Mouse (Mus musculus) T-helper 2 cell (primary cell): Measurements from ENCODE around the gene Socs3.

Source experiments
- in situ Hi-C: fragments of 300-600 bp; cut with MboI, MseI; formaldehyde crosslinking; loops from one replicate; pipeline ENCODE4 v1.15.1; 2025; ENCODE audit warnings: high pct_unique_total_duplicates

Socs3 gene

DNA sequence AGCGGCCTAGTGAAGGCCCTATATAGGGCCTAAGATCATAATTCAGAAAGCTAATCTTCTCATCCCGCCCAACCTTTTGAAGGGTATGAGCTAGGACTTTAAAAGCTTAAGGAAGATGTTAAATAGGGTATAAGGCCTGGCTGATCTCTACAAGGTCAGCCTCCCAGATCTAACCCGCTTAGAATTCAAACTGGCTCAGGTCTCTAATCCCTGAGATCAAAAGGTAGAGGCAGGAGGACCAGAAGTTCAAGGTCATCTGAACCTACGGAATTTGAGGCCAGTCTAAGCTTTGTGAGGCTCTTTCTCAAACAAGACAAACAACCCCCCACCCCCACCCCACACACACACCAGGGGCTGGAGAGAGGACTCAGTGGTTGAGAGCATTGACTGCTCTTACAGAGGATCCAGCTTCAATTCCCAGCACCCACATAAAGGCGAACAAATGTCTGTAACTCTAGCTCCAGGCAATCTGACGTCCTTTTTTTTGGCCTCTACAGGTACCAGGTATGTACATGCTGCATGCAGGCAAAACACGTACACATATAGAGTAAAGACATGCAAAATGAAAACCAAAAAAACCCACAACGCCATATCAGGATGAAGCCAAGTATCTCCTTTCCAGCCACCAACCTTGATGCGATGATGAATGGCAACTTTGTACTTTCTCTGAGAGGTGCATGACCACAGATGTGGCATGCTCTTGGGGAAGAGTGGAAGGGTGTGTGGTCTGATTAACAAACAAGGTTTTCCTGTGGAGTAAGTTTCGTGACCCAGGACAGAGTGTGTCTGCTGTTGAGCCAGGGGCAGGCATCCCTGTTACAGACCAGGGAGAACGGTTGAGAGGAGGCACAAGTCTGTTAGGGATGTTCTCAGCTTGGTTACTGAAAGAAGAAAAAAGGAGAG lies 3.1 kb upstream of the Socs3 start:
- in situ Hi-C loops: no loop called here

DNA sequence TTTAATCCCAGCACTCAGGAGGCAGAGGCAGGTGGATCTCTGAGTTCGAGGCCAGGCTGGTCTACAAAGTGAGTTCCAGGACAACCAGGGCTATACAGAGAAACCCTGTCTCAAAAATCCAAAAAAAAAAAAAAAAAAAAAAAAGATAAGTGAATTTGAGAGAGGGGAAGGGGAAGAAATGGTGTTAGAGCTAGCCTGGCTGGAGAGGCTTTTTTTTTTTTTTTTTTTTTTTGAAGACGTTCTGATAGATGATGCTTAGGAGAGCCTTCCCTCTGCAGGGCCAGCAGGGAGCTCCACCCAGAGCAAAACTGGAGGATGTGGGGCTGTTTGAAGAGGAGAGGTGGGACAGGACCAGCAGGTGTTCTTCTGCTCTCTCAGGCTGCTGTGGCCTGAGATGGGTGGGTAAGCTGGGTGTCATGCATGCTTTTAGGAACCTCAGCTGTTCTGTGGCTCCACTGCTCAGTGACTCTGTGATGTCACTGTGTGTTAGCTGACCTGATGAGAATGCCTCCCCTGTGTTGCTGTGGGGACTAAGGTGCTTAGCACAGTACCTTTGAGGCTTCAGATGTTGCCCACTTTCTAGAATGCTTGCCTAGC lies 1.9 kb upstream of the Socs3 start:
- in situ Hi-C loops: no loop called here

DNA sequence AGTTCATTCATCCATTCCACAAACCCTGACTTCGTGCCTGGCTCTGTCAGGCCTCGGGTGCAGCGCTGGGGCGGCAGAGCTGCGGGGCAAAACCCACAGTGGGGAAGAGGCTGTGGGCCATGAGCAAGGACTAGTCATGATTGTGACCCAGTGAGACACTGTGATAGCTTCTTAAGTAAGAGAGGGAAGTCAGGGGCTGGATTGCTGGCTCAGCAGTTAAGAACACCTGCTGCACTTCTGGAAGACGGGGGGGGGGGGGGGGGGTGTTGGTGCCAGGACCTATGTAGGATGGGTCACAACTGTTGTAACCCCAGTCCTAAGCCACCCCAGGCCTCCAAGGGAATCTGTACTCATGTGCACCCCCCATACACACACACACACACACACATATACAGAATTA lies 1.3 kb upstream of the Socs3 start:
- in situ Hi-C loops: no loop called here

DNA sequence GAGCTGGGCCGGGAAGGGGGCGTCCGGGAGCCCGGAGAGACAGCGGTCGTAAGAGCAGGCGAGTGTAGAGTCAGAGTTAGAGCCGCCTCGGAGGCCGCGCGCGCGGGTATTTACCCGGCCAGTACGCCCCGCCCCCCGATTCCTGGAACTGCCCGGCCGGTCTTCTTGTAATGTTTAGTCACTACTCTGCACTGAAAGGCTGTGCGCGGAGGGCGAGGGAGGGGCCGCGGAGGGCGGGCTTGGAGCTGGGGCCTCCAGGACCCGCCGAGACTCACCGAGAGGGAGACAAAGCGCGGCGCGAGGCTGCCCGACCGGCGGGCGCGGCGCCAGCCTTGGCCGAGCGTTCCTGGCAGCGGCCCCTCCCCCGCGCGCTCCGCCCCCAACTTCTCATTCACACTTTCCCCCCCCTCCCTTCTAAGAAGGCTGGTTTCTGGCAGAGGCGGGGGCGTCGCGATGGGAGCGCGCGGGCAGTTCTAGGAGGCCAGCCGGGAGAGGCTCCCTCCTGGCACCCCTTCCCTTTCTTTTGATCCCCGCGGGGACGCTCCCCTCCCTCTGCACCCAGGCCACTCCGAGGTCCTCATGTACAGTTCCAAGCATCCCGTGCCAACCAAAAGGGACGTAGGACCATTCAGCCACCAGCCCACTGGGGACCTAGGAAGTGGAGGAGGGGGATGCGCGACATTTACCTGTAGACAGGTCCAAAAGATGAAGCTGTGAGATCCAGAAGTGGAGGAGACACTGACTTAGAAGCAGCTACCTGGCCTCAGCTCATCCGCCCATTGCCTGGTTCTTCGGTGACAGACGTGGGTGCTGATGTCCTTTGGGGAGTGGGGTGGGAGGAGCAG lies 525 bp downstream of the Socs3 start:
- in situ Hi-C loops: no loop called here

DNA sequence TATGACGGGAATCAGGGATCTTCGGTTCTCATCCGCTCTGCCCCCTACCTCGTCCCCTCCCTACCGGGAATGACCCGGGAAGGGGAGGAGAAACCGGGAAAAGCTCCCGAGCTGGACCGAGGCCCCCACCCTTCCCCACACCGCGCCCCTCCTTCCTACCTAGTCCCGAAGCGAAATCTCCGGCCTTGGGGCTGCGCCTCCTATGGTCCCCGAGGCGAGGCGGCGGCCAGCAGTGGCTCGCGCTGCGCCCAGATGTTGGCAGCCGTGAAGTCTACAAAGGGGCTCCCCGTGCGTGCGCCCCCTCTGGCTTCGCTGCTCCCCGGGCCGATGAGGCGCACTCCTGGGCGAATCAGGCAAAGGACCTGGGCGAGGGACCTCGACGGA lies 1.1 kb downstream of the Socs3 start:
- in situ Hi-C loops: no loop called here

DNA sequence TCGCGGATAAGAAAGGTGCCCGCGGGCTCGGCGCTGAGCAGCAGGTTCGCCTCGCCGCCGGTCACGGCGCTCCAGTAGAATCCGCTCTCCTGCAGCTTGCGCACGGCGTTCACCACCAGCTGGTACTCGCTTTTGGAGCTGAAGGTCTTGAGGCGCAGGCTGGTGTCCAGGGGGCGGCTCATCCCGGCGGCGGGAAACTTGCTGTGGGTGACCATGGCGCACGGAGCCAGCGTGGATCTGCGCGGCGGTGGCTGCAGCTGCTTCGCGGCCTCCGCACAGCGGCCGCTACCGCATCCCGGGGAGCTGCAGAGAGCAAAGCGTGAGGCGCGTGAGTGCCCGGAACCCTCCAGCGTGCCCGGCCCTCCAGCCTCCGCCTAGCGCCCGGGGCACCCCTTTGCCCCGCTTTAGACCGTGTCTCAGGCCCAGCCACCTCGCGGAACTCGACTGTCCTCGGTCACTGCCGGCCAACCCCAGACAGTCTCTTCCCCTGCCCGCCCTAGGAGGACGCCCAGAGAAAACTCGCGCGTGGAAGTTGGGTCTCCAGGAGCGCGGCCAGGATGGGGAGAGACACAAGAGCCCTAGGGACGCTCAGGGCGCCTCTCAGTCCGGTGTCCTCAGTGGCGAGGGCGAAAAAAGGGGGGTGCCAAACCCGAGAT lies 1.7 kb downstream of the Socs3 start:
- in situ Hi-C loops: no loop called here

DNA sequence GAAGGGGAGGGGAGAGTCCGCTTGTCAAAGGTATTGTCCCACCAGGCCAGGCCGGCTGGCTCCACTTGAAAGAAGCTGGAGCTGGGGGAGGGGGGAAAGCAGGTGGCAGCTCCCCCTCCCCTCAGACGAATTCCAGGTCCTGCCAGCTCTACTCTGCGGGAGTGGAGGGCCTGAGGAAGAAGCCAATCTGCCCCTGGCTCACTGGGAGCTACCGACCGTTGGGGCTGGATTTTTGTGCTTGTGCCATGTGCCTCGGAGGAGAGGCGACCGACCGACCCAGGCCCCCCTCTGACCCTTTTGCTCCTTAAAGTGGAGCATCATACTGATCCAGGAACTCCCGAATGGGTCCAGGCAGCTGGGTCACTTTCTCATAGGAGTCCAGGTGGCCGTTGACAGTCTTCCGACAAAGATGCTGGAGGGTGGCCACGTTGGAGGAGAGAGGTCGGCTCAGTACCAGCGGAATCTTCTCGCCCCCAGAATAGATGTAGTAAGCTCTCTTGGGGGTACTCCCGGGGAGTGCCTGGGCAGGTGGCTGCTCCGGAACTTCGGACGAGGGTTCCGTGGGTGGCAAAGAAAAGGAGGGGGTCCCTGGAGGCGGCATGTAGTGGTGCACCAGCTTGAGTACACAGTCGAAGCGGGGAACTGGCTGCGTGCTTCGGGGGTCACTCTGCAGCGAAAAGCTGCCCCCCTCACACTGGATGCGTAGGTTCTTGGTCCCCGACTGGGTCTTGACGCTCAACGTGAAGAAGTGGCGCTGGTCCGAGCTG lies 2.4 kb downstream of the Socs3 start:
- in situ Hi-C loops: no loop called here

DNA sequence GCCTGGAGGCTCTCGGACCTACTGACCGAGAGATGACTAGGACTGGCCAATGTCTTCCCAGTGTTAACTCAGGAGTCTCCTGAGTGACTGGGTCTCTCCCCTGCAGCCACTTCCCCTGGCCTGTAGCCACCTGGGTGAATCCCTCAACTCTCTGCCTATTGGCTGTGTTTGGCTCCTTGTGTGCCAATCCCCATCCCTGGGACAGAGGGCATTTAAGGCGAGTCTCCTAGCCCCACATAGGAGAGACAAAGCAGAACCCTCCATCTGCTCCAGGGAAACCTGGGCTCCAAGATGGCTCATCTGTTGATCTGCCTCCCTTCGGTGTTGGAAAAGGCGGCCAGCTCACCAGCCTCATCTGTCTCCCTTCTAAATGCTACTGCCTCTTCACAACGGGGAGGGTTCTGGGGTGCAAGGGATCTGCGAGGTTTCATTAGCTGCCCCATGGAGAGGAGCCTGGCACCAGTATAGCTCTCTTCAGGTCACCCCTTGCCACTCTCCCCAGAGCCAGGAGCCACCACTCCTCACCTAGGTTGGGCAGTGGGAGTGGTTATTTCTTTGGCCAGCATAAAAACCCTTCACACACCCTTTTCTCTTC lies 3.2 kb downstream of the Socs3 start:
- in situ Hi-C loops: no loop called here

DNA sequence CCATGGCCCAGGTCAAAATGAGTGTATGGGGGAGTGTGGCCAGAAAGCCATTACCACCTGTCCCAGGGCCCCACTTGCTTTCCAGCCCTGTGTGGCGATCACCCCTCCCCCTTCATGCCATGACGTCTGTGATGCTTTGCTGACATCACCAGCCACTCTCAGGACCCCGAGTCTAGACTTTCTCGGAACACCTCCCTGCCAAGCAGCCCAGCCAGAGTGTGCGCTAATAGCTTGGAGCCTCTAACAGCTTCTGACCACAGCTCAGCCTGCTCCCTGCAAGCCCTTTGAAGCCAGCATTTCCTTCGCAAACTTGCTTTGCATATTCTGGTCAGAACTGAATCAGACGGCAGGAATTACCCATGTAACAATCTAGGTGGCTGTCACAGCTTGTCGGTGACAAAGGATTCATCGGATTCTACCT lies 4.3 kb downstream of the Socs3 start:
- in situ Hi-C loops: no loop called here

DNA sequence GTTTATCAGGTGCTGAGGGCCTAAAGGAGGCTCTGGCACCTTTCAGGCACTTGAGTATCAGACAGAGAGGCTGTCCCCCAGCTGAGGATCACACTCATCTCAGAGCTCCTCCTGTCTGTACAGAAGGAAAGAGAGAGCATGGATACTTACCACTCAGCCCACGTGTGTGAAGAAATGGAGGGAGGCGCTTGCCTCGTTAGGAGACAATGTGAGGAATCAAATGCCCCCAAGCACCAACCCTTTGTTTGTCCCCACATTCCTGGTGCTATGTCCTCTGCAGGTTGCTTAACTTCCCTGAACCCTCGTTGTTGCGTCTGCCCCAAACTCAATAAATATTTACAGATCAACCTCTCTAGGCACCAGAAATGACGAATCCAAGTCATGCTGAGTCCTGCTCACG lies 4.8 kb downstream of the Socs3 start:
- in situ Hi-C loops: no loop called here

DNA sequence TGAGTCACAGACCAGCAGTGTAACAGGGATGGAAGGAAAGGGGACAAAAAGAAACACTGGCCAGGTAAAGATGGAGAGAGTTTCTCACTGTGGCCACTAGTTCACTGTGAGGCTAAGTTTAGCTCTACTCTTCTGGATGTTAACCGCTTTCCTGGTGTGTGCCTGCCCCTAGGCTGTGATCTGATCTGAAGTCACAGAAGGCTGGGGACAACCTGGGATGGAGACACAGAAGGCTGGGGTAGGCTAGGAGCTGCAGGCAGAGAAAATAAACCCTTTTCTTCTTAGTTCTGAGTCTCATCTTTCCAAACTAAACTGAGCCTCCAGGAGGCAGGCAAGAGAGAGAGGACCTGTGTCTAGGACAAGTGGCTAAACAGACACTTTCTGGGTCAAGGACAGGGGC lies 5.6 kb downstream of the Socs3 start:
- in situ Hi-C loops: no loop called here

DNA sequence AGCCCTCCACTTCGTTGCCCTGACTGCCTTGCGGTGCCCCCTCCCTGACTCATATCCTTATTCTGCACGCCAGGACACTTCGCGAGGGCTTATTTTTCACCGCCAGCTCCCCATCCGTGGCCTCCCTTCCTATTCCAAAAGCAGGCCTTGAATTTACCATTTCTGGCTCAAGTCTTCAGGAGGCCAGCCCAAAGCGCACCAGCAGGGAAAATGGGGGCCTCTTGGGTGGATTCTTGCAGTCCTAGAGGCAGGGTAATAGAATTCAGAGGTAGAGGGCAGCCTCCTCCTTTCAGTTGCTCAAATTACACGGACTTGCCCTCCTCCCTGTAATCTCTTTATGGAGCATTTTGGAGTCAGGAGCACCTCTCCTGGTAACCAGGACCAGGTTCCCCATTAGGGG lies 6.0 kb downstream of the Socs3 start:
- in situ Hi-C loops: no loop called here

DNA sequence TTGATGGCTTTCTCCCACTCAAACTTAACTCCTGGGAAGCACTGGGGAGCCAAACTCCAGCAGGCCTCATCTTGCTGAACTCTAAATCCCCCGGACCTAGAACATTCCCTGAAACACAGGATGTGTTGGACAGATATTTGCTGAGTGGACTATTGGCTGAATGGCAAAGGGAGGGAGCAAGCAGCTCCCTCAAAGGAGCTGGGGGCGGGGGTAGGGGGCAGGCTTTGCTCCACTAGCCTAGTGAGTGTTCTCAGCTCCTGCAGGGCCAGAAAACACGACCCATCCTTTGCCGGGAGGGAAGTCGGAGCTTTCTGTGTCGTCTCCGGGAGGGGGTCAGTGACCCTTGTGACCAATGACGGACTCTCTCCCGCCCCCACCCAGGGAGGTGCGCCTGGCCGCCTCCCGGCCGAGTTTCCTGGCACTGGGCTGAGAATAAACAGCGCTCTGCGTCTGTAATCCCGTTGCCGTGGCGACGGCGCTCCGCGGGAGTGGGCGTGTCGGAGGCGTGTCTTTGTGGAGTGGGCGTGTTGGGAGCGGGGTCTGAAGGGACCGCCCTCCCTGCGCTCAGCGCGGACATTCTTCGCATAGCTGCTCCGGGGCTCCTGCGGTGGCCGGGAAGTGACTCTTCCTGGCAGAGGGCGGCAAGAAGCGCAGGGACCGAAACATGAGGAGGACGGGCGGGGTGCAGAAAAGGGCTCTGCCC lies 6.6 kb downstream of the Socs3 start:
- in situ Hi-C loops: no loop called here

DNA sequence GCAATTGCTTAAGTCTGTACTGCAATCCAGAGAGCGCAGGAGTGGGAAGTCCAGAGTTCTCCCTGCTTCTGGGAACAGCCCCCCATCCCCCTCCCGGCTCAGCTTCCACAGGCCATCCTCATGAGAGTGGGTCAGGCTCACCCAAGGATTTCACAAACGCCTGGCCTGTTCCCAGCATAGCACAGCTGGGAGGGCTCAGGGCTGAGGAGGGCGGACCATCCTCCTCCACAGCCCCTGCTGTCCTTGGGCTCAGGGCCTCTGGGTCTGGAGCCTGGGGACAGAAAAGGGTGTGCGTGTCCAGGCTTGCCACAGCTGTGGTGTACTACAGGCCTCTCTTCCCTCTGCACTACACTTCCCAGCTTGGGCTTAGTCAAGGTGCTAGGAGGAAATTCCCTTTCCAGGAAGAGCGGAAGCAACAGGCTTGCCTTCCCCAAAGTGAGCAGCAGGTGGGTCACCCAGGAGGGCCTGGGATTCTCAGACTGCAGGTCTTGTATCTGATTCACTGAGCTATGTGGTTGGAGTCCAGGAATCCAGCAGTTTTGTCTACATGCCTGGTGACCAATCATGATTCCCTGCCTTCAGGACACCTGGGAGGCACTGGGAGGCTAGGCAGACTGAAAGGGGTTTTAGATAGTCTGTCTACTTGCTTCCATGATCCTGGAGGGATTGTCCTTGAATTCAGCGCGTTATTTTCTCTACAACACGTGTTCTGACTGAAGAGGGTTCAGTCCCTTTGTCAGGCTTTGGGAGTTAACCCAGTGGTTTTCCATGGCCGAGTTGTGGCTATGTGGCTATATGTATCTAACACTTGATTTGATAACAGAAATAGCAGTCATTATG lies 7.4 kb downstream of the Socs3 start:
- in situ Hi-C loops: no loop called here

DNA sequence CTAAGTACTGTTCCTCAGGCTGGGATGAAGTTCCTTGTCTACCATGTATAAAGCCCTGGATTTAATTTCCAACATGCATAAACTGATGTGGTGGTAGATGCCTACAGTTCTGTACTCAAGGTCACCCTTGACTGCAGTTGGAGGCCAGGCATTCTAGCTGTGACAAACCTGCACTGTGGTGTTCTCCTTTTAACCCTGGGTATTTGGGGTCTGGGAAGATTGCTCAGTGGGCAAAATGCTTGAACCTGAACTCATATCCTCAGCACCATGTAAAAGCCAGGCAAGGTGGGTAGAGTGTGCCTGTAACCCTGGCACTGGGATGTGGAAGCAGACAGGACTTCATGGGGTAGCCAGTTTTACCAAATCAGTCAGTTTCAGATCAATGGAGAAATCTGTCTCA lies 9.2 kb downstream of the Socs3 start:
- in situ Hi-C loops: no loop called here

DNA sequence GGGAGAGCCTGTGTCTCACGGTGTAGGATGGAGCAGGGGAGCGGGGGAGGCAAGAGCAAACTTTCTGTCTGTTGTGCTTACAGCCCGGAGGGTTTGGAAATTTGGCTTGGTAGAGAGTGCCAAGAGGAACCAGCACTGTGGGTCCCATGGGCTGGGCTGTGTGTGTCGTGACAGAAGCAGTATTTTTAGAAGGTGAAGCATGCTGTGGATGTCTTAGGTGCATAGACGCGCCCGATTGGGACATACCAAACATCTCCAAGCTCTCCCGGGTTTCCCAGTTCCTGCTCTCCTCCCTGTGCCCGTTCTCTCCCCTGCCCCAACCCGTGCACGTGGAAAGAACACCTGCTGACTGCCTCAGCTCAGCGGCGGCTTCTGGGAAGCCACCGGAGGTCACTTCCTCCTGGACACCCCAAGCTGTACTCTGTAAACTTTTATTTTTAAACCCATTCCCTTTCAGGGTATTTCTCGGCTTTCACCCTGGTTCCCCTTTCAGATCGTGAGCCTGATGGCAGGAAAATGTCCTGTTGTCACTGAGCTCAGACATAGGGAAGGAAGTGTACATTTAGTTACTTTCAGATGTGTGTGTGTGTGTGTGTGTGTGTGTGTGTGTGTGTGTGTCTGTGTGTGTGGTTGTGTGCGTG lies 10.0 kb downstream of the Socs3 start:
- in situ Hi-C loops: no loop called here

DNA sequence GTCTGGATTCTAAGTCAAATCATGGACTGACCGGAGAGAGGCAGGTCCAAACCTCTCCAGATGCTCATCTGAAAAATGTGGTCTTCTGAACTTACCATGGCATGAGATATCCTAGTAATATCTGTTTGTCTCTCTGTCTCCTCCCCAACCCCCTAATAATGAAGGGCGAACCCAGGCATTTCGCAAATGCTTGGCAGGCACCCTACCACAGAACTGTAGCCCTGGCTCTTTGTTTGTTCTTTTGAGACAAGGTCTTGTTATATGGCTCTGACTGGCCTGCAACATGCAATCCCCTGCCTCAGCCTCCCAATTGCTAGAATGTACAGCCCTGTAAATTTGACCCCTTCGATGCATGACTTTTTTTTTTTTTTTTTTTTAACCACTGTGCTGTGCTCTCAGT lies 10.7 kb downstream of the Socs3 start:
- in situ Hi-C loops: no loop called here

DNA sequence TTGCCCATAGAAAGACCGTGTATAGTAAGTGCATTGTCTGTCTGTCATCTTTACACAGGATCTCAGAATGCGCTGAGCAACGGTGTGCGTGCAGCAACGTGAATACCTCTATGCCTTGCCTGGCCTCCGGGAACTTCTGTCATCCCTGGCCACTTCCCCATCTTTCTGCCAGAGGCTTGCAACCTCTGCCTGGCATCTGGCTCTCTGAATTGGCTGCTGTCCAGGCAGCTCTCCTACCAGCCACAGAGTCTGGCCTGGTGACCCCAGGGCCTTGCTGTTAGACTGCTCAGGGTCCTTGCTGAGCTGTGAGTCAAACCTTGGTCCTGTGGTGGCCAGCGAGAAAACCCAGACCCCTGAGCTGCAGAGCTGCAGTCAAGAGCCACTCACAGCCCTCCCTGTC lies 11.7 kb downstream of the Socs3 start:
- in situ Hi-C loops: no loop called here

DNA sequence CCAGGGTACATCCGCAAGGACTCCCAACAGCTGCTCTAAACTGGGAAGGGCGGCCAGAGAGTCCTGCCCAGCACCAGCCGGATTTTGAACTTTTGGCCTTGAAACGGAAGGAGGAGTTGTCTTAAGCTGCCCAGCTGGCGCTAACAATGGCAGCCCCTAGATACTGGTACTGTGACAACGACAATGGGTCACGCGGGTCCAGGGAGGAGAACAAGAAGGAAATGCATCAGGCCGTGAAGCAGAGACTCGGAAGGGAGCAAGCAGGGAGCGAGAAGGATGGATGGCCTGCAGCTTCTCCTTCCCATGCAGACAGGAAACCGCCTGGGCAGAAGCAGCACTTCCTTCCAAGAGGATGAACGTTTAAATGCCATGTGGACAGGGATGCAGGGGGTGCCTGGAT lies 14.2 kb downstream of the Socs3 start:
- in situ Hi-C loops: no loop called here
